ENCODE assay signal across 23 mouse cellular contexts in genomic region chr3:28509337-28509935, GRCm38 (mm10).
A peak's percentile ranks its signal among the peaks of the same experiment; 100 is the strongest.
DNase-seq lines count a peak whose midpoint lies in the region; ATAC-seq lines count a peak whose summit lies in the region.
"Had no signal": no experiment of that assay in that cellular context is flagged by ENCODE, and none has a peak within 500 bp of the region (broad histone marks: within the 10 kb centered on the region; RNA-seq: fewer than 3 reads in every experiment).

No protein-coding gene starts in this region.

- no peak overlapping the region for H3K9ac ChIP-seq in hindbrain, embryonic 11.5 days (ENCODE audit: low read depth, low read length)
- no peak overlapping the region for H3K9ac ChIP-seq in hindbrain, embryonic 13.5 days
- H3K9ac ChIP-seq in midbrain, embryonic 15.5 days = no peak overlapping the region
- H3K9ac ChIP-seq: embryonic facial prominence, embryonic 13.5 days; liver, embryonic 15.5 days; neural tube, embryonic 15.5 days had no signal

- WGBS in hindbrain, embryonic 11.5 days = 57% methylated on average over 6 of the region's 6 CpGs
- WGBS in hindbrain, embryonic 13.5 days = 44% methylated on average over 6 of the region's 6 CpGs
- WGBS in midbrain, embryonic 15.5 days = 36% methylated on average over 6 of the region's 6 CpGs

- H3K27me3 ChIP-seq in hindbrain, embryonic 11.5 days (ENCODE audit: control insufficient read depth, insufficient read depth, low read length) = no peaks in the 10 kb centered on the region
- H3K27me3 ChIP-seq in hindbrain, embryonic 13.5 days = no peaks in the 10 kb centered on the region
- no peaks in the 10 kb centered on the region for H3K27me3 ChIP-seq in midbrain, embryonic 15.5 days (replicated peaks)
- H3K27me3 ChIP-seq: embryonic facial prominence, embryonic 13.5 days; liver, embryonic 15.5 days; megakaryocyte, embryonic 14.5 days; neural tube, embryonic 15.5 days had no signal

- no peak overlapping the region for H3K4me3 ChIP-seq in hindbrain, embryonic 11.5 days (ENCODE audit: low read depth, low read length)
- no peak overlapping the region for H3K4me3 ChIP-seq in hindbrain, embryonic 13.5 days
- H3K4me3 ChIP-seq in midbrain, embryonic 15.5 days = no peak overlapping the region
- H3K4me3 ChIP-seq: embryonic facial prominence, embryonic 13.5 days; heart, embryonic 10.5 days; liver, embryonic 15.5 days; megakaryocyte, embryonic 14.5 days; myocyte; neural tube, embryonic 15.5 days had no signal

- no peaks in the 10 kb centered on the region for H3K9me3 ChIP-seq in hindbrain, embryonic 11.5 days (ENCODE audit: control insufficient read depth, low read length)
- H3K9me3 ChIP-seq in hindbrain, embryonic 13.5 days = no peaks in the 10 kb centered on the region
- no peaks in the 10 kb centered on the region for H3K9me3 ChIP-seq in midbrain, embryonic 15.5 days
- H3K9me3 ChIP-seq: embryonic facial prominence, embryonic 13.5 days; heart, embryonic 10.5 days; liver, embryonic 15.5 days; neural tube, embryonic 15.5 days had no signal

- no peak for ATAC-seq in hindbrain, embryonic 11.5 days (ENCODE audit: low FRiP score)
- no peak for ATAC-seq in hindbrain, embryonic 13.5 days (ENCODE audit: low FRiP score)
- no peak for ATAC-seq in midbrain, embryonic 15.5 days (replicated peaks)

- H3K4me2 ChIP-seq in hindbrain, embryonic 11.5 days (replicated peaks; ENCODE audit: low read depth, low read length) = no peak overlapping the region
- H3K4me2 ChIP-seq in hindbrain, embryonic 13.5 days = no peak overlapping the region
- H3K4me2 ChIP-seq in midbrain, embryonic 15.5 days = no peak overlapping the region
- H3K4me2 ChIP-seq: embryonic facial prominence, embryonic 13.5 days; liver, embryonic 15.5 days; neural tube, embryonic 15.5 days had no signal

- no peak overlapping the region for H3K27ac ChIP-seq in hindbrain, embryonic 11.5 days (ENCODE audit: low read depth, low read length)
- no peak overlapping the region for H3K27ac ChIP-seq in hindbrain, embryonic 13.5 days
- peak overlapping the region; percentile 38; the same call in 1 of the 2 replicates for H3K27ac ChIP-seq in midbrain, embryonic 15.5 days
- H3K27ac ChIP-seq: embryonic facial prominence, embryonic 13.5 days; heart, embryonic 10.5 days; liver, embryonic 15.5 days; neural tube, embryonic 15.5 days; stomach, postnatal 0 days had no signal

- DNase-seq in hindbrain, embryonic 11.5 days (ENCODE audit: low spot score) = peak; percentile 21
- DNase-seq in right cerebral cortex, postnatal 14 days = peak; percentile 18
- DNase-seq in right cerebral cortex, adult 18-20 months = no peak
- no peak for DNase-seq in ovary, postnatal 10 days (ENCODE audit: low spot score)
- no peak for DNase-seq in urinary bladder, adult 18-20 months (ENCODE audit: low spot score in 2 of 2)
- DNase-seq: adrenal gland, postnatal 10 days; B cell, adult 2 months; cerebellum, adult 2 months; gastrocnemius, postnatal 36 days; heart, postnatal 10 days; kidney, adult 8-10 months; kidney, postnatal 36 days; lung, postnatal 10 days; thymus, postnatal 36 days had no signal

- no peaks in the 10 kb centered on the region for H3K4me1 ChIP-seq in hindbrain, embryonic 11.5 days (replicated peaks; ENCODE audit: control insufficient read depth, insufficient read depth, low read length)
- no peaks in the 10 kb centered on the region; the same call in 1 of the 2 replicates for H3K4me1 ChIP-seq in hindbrain, embryonic 13.5 days (replicated peaks)
- H3K4me1 ChIP-seq in midbrain, embryonic 15.5 days = peaks cover 5% of the 10 kb centered on the region
- H3K4me1 ChIP-seq: embryonic facial prominence, embryonic 13.5 days; heart, embryonic 10.5 days; liver, embryonic 15.5 days; neural tube, embryonic 15.5 days had no signal

- H3K36me3 ChIP-seq in hindbrain, embryonic 11.5 days (ENCODE audit: control insufficient read depth, insufficient read depth, low read length) = no peaks in the 10 kb centered on the region
- peaks cover 13% of the 10 kb centered on the region; the same call in 1 of the 2 replicates for H3K36me3 ChIP-seq in hindbrain, embryonic 13.5 days
- H3K36me3 ChIP-seq in midbrain, embryonic 15.5 days (replicated peaks) = no peaks in the 10 kb centered on the region
- H3K36me3 ChIP-seq: embryonic facial prominence, embryonic 13.5 days; heart, embryonic 10.5 days; liver, embryonic 15.5 days had no signal

Comparison
In these comparisons a context has a peak if more than half of its experiments do, and no peak if none do; other contexts are left out.
1. DNase-seq: peak in hindbrain, embryonic 11.5 days (single experiment) and right cerebral cortex, postnatal 14 days (single experiment); none in right cerebral cortex, adult 18-20 months (single experiment), ovary, postnatal 10 days (single experiment) and urinary bladder, adult 18-20 months (0 of 2).